Mouse (Mus musculus) neural tube, embryonic 12.5 days (tissue): ENCODE measurements at regions not wholly inside any gene's neighbourhood (a gene's known extent, or its start where the extent isn't known, plus 50 kb on each side); places are given as distances from the start of the nearest gene placed in this dataset.

ENCODE experiments used
- ATAC-seq: fragments of 200-750 bp; cut with Nextera tagmentation; 2 replicates; pipeline ENCODE4 v1.8.0; 2017; ENCODE audit warnings: low read depth, mild to moderate bottlenecking, moderate TSS enrichment, moderate library complexity; ENCODE audit not compliant: low FRiP score
- H3K27ac ChIP-seq: fragments of 300-500 bp; sonication (generic); 2 replicates; pipeline ENCODE4 v1.5.1; 2016
- H3K27me3 ChIP-seq: fragments of 300-500 bp; sonication (generic); replicated peaks from 2 replicates; pipeline ENCODE4 v1.6.1; 2016; ENCODE audit warnings: mild to moderate bottlenecking
- H3K36me3 ChIP-seq: fragments of 300-500 bp; sonication (generic); 2 replicates; pipeline ENCODE4 v1.6.1; 2016; ENCODE audit warnings: mild to moderate bottlenecking
- H3K4me1 ChIP-seq: fragments of 300-500 bp; sonication (generic); 2 replicates; pipeline ENCODE4 v1.6.1; 2016
- H3K4me2 ChIP-seq: fragments of 300-500 bp; sonication (generic); replicated peaks from 2 replicates; pipeline ENCODE4 v1.6.1; 2016; ENCODE audit warnings: mild to moderate bottlenecking
- H3K4me3 ChIP-seq: fragments of 300-500 bp; sonication (generic); 2 replicates; pipeline ENCODE4 v1.5.1; 2016
- H3K9ac ChIP-seq: fragments of 300-500 bp; sonication (generic); 2 replicates; pipeline ENCODE4 v1.6.1; 2016; ENCODE audit warnings: mild to moderate bottlenecking
- H3K9me3 ChIP-seq: fragments of 300-500 bp; sonication (generic); 2 replicates; pipeline ENCODE4 v1.6.1; 2016; ENCODE audit warnings: mild to moderate bottlenecking
- WGBS: fragments of 180-500 bp; shearing (Covaris S2); methylation state at CpG from one replicate; pipeline ENCODE4 v1.1.7; 2016; 5-methylcytosine and 5-hydroxymethylcytosine counted together

GRCm38 (mm10) chr13:52452291-52452690 is 78.8 kb downstream of the Diras2 start:
- H3K27ac ChIP-seq: no peak overlapping the region
- H3K36me3 ChIP-seq: no peaks in the 10 kb centered on the region
- no peak for ATAC-seq
- no peaks in the 10 kb centered on the region for H3K9me3 ChIP-seq
- no peak overlapping the region for H3K9ac ChIP-seq
- H3K4me1 ChIP-seq: no peaks in the 10 kb centered on the region; the same call in 1 of the 2 replicates
- no peak overlapping the region for H3K4me3 ChIP-seq
- H3K4me2 ChIP-seq: no peak overlapping the region
- WGBS: 45% methylated on average over 4 of the region's 4 CpGs
- H3K27me3 ChIP-seq: no peaks in the 10 kb centered on the region
